Mouse (Mus musculus) liver, embryonic 14.5 days (tissue): ENCODE measurements around the gene Rnf141. TPM values are rescaled to one million over a fixed set of nuclear protein-coding genes. Genes with fewer than 3 reads are reported as not detected.
A peak's percentile ranks its signal among the peaks of the same experiment; 100 is the strongest.

ENCODE experiments used
- ATAC-seq: fragments of 200-750 bp; cut with Nextera tagmentation; 2 replicates; pipeline ENCODE4 v1.8.0; 2017; ENCODE audit warnings: moderate number of reproducible peaks, mild to moderate bottlenecking, moderate library complexity; ENCODE audit not compliant: insufficient read depth
- DNase-seq, 3 experiments: peaks; one replicate each; pipeline ENCODE4 v3.0.0-alpha.2; 2012 to 2013; ENCODE audit warnings: low read depth in 3 of 3, low spot score in 3 of 3
- H3K27ac ChIP-seq: fragments of 300-500 bp; sonication (generic); 2 replicates; pipeline ENCODE4 v1.5.1; 2014; ENCODE audit warnings: moderate library complexity, mild to moderate bottlenecking, control low read depth, inconsistent platforms
- H3K27me3 ChIP-seq: fragments of 300-500 bp; sonication (generic); 2 replicates; pipeline ENCODE4 v1.6.1; 2014; ENCODE audit warnings: mild to moderate bottlenecking, low read length, moderate library complexity; ENCODE audit not compliant: control insufficient read depth, insufficient read depth
- H3K36me3 ChIP-seq: fragments of 300-500 bp; sonication (generic); replicated peaks from 2 replicates; pipeline ENCODE4 v1.6.1; 2014; ENCODE audit warnings: low read depth; ENCODE audit not compliant: control insufficient read depth, insufficient read depth
- H3K4me1 ChIP-seq, 2 experiments: fragments of 200-500 bp in 1 of 2; fragments of 300-500 bp in 1 of 2; sonication (generic) in 1 of 2; replicated peaks; 2 replicates each; pipeline ENCODE4 v1.6.1; 2012 to 2014; ENCODE audit warnings: antibody characterized with exemption in 1 of 2, inconsistent platforms in 1 of 2, low read length in 1 of 2; ENCODE audit not compliant: control insufficient read depth in 2 of 2, insufficient read depth in 2 of 2
- H3K4me2 ChIP-seq: fragments of 300-500 bp; sonication (generic); 2 replicates; pipeline ENCODE4 v1.6.1; 2014; ENCODE audit warnings: low read depth, mild to moderate bottlenecking, control low read depth, moderate library complexity
- H3K4me3 ChIP-seq, 2 experiments: fragments of 200-500 bp in 1 of 2; fragments of 300-500 bp in 1 of 2; sonication (generic) in 1 of 2; 2 replicates each; pipeline ENCODE4 v1.5.1; 2012 to 2014; ENCODE audit warnings: low read depth in 2 of 2, low read length in 2 of 2, mild to moderate bottlenecking in 2 of 2, control low read depth in 1 of 2, inconsistent platforms in 1 of 2, moderate library complexity in 1 of 2; ENCODE audit not compliant: insufficient read depth in 1 of 2
- H3K9ac ChIP-seq: fragments of 300-500 bp; sonication (generic); replicated peaks from 2 replicates; pipeline ENCODE4 v1.6.1; 2014; ENCODE audit warnings: mild to moderate bottlenecking, control low read depth, moderate library complexity
- H3K9me3 ChIP-seq: fragments of 300-500 bp; sonication (generic); 2 replicates; pipeline ENCODE4 v1.6.1; 2016; ENCODE audit warnings: low read length, mixed read lengths; ENCODE audit not compliant: control insufficient read depth
- CTCF ChIP-seq: IDR thresholded peaks from 2 replicates; pipeline ENCODE4 v1.5.1; 2016; ENCODE audit warnings: antibody characterized with exemption, low read depth, control low read depth
- EP300 ChIP-seq: IDR thresholded peaks from 2 replicates; pipeline ENCODE4 v1.6.1; 2016; ENCODE audit warnings: antibody characterized with exemption, low read depth
- WGBS: fragments of 180-500 bp; shearing (Covaris S2); extraction: QIAGEN DNeasy Blood & Tissue Kit; methylation state at CpG from one replicate; pipeline ENCODE4 v1.1.7; 2014; ENCODE audit not compliant: insufficient replicate concordance; 5-methylcytosine and 5-hydroxymethylcytosine counted together
- polyA plus RNA-seq, 2 experiments: library from polyadenylated mRNA; depleted of rRNA in 1 of 2; stranded (reverse) in 1 of 2; unstranded in 1 of 2; fragments of >200 nt; fragmentation: Nextera tagmentation in 1 of 2; extraction: Ambion mirVana in 1 of 2; gene quantifications; 2 replicates each; pipeline versions ENCODE4 v1.2.1 to v1.2.3; 2012 to 2014

Rnf141 gene
- polyA plus RNA-seq, 2 experiments = 17.4 to 25.4 TPM

DNA sequence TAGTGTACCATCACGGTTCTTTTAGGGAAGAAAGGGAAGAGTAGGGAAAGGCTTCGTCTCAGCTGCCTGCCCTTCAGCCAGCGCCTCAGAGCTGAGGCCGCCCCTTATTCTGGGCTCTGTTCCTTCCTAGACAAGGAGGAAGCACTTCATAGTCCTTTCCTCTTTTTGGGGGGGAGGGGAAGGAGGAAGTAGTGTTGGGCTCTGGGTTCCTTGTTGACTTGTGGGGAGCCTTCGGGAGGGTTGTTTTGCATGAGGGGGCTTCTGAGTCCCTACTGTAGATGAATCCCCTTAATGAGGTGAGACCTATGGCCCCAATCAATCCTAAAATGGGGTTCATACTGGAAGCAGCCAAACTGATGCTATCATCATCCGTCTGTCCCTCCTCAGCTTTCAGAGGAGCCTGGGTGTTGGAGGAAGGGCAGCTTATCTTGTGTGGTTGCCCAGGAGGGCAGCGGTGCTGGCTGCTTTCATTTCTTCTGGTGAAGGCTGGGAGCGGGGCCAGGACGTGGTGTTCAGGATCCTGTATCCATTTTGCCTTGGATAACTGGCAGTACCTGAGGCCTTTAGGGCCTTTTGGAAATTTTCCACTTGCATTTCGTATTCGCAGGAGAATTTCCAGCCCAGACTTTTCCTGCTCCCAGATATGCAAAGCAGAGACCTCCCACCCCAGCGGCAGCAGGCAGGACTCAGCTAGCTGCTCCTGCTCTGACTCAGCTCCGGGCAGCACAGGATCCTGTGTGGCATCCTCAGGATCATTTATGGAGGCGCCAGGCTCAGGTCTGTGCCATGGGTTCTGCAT, 70.9 kb downstream of the Rnf141 start:
- peak overlapping the region; percentile 80 to 89 for H3K4me3 ChIP-seq
- no peaks in the 10 kb centered on the region for H3K9me3 ChIP-seq
- H3K4me2 ChIP-seq = peak overlapping the region; percentile 93
- peaks cover 9% of the 10 kb centered on the region for H3K36me3 ChIP-seq
- H3K9ac ChIP-seq = peak overlapping the region; percentile 98
- no peak for TF ChIP-seq EP300
- no peak for TF ChIP-seq CTCF
- peaks cover 2% of the 10 kb centered on the region; the same call in 1 of the 2 replicates for H3K27me3 ChIP-seq
- H3K4me1 ChIP-seq = peaks cover 79 to 80% of the 10 kb centered on the region in 2 experiments
- peak overlapping the region; percentile 92 for H3K27ac ChIP-seq
- ATAC-seq (peak; percentile 62), DNase-seq (peak in 1 of 3 experiments; percentile 63)
- WGBS = 4% methylated on average over 14 of the region's 14 CpGs

DNA sequence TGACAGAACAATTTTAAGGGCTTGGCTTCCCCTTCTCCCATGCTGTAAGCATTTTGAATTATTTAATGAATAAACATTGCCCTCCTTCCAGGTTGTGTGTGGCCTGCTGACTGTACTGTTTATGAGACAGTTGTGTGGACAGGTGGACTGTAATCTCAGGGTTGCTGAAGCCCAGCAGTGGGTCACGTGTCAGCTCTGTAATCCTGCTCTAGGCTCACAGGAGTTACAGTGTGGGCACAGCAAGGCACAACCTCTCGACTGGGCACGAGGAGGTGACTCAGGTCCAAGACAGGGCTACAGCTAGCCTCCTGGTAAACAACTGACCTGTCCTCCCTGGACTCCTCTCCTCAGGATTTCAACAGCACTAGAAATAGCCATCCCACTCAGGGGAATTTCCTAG, 71.9 kb downstream of the Rnf141 start:
- DNase-seq (no peak), ATAC-seq (no peak)
- TF ChIP-seq CTCF = no peak
- TF ChIP-seq EP300 = no peak
- Histone ChIP-seq H3K4me2 (no peak overlapping the region), H3K9me3 (no peaks in the 10 kb centered on the region), H3K4me3 (no peak overlapping the region), H3K9ac (no peak overlapping the region; the same call in 1 of the 2 replicates), H3K36me3 (no peaks in the 10 kb centered on the region), H3K4me1 (peaks cover 69 to 71% of the 10 kb centered on the region in 2 experiments), H3K27me3 (peaks cover 2% of the 10 kb centered on the region; the same call in 1 of the 2 replicates), H3K27ac (peak overlapping the region; percentile 92)
- WGBS = 73% methylated on average over 3 of the region's 3 CpGs

DNA sequence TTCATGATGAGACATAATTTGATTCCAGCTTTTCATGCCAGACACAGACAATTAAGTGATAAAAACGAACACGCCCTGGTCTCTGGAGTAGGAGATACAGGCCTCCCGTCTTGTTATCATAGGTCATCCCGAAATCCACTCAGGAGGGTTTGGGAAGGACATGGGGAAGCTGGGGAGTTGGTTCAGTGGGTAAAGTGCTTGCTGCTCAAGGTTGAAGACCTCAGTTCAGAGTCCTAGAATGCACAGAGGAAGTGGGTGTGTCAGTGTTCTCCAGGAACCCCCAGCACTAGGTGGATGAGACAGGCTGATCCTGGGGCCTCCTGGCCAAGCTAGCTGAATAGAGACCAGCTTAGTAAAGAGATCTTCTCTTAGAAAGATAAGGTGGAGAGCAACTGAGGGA, 73.3 kb downstream of the Rnf141 start:
- TF ChIP-seq EP300 (peak; percentile 56), CTCF (no peak)
- peaks cover 55 to 57% of the 10 kb centered on the region in 2 experiments for H3K4me1 ChIP-seq
- peak overlapping the region; percentile 34; the same call in 1 of the 2 replicates for H3K9ac ChIP-seq
- no peaks in the 10 kb centered on the region for H3K36me3 ChIP-seq
- DNase-seq = no peak
- 18% methylated on average over 4 of the region's 4 CpGs for WGBS
- H3K4me2 ChIP-seq = peak overlapping the region; percentile 41
- peak overlapping the region; percentile 92 for H3K27ac ChIP-seq
- no peak for ATAC-seq
- H3K4me3 ChIP-seq = no peak overlapping the region
- peaks cover 2% of the 10 kb centered on the region; the same call in 1 of the 2 replicates for H3K27me3 ChIP-seq
- no peaks in the 10 kb centered on the region for H3K9me3 ChIP-seq

DNA sequence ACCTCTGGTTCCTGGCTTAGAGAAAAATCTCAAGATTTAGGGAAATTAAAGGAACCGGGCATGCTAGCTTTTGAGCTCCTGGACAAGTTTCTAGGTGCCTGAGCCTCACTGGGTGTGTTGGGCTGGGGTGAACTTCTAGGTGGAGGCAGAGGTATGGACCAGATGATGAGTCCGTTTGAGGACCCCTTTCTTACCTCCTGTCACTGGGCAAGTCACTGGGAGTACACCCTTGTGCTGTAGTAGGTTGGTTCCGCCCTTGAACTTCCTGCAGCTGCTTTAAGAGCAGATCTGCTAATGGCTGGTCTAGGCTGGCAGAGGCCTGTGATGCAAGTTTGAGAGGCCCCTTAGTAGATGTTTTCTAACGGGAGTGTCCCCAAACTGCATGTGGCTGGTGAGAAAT, 75.2 kb downstream of the Rnf141 start:
- WGBS = 13% methylated on average over 4 of the region's 4 CpGs
- peaks cover 47% of the 10 kb centered on the region in 2 experiments for H3K4me1 ChIP-seq
- H3K4me2 ChIP-seq = peak overlapping the region; percentile 97
- DNase-seq (no peak), ATAC-seq (peak; percentile 13; the same call in 1 of the 2 replicates)
- no peaks in the 10 kb centered on the region for H3K36me3 ChIP-seq
- peaks cover 2% of the 10 kb centered on the region; the same call in 1 of the 2 replicates for H3K27me3 ChIP-seq
- peak overlapping the region; percentile 51 for H3K27ac ChIP-seq
- H3K4me3 ChIP-seq = peak overlapping the region; percentile 51 to 58
- no peaks in the 10 kb centered on the region for H3K9me3 ChIP-seq
- H3K9ac ChIP-seq = peak overlapping the region; percentile 57
- no peak for TF ChIP-seq CTCF
- TF ChIP-seq EP300 = no peak

DNA sequence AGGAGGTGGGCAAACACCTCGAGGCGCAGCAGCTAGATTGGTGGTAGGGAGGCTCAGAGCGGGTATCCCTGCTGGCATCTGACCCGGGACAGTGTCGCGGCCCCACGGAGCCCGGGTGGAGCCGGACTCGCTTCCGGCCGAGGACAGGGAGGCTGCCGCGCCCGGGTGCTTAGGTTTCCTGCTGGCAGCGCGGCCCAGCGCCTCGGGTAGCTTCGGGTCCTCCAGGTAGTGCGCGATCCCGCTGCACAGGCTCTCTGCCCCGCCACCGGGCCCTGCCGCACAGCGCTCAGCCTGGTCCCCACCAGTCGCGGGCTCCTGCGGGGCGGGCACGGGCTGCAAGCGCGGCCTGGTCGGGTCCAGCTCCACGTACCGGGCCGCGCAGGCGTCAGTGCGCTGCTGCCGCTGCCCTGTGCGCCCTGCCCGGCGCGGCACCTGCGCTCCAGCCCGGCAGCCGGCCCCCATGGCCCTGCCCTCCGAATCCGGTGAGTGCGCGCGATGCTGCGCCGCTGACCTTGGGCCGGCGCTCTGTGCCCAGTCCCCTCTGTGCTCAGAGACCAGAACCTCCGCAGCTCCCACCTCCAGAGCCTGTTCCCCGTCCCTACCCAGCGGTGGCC, 75.7 kb downstream of the Rnf141 start:
- peak overlapping the region; percentile 57 for H3K9ac ChIP-seq
- peaks cover 47% of the 10 kb centered on the region in 2 experiments for H3K4me1 ChIP-seq
- H3K4me2 ChIP-seq = peak overlapping the region; percentile 97
- peak overlapping the region; percentile 51; the same call in 1 of the 2 replicates for H3K27ac ChIP-seq
- H3K27me3 ChIP-seq = peaks cover 2% of the 10 kb centered on the region; the same call in 1 of the 2 replicates
- no peaks in the 10 kb centered on the region for H3K9me3 ChIP-seq
- DNase-seq (no peak), ATAC-seq (peak; percentile 49)
- WGBS = 1% methylated on average over 59 of the region's 61 CpGs
- peak overlapping the region; percentile 51 to 58 for H3K4me3 ChIP-seq
- TF ChIP-seq EP300 = no peak
- TF ChIP-seq CTCF = no peak
- H3K36me3 ChIP-seq = no peaks in the 10 kb centered on the region
